Mouse (Mus musculus): ENCODE measurements at regions not wholly inside any gene's neighbourhood (a gene's known extent, or its start where the extent isn't known, plus 50 kb on each side); places are given as distances from the start of the nearest gene placed in this dataset.

GRCm38 (mm10) chr17:87530818-87531410 lies 84.2 kb upstream of the Calm2 start:
- no peak for DNase-seq (ENCODE audit: extremely low read depth, insufficient read length, low spot score)

- DNase-seq (ENCODE audit: extremely low read depth, insufficient read length, low spot score) = no peak
Measured at GRCm38 (mm10) chr17:87531411-87532157, 84.8 kb upstream of the Calm2 start.

- no peak for DNase-seq (ENCODE audit: extremely low read depth, insufficient read length, low spot score)
Measured at GRCm38 (mm10) chr17:87532158-87532545, 85.4 kb upstream of the Calm2 start.

DNA sequence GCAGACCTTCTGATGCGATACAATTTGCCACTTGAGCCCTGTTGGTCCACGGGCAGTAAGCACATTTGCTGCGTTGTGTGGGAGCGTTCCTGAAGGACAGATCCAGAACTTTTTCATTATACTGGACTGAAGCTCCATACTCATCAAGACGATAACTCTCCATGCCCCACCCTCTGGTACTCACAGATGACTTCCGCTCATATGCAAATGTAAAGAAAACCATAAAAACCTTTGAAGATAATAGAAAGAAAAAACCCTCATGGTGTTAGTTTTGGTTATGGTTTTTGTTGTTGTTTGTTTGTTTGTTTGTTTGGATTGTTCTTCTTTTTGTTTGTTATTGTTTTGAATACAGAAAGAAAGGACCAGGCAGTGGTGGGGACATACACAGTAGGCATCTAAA lies 86.0 kb upstream of the Calm2 start:
- DNase-seq (ENCODE audit: extremely low read depth, insufficient read length, low spot score) = no peak

GRCm38 (mm10) chr17:87549568-87549967 lies 86.2 kb upstream of the Epcam start:
- DNase-seq (ENCODE audit: extremely low read depth, insufficient read length, low spot score) = no peak

DNA sequence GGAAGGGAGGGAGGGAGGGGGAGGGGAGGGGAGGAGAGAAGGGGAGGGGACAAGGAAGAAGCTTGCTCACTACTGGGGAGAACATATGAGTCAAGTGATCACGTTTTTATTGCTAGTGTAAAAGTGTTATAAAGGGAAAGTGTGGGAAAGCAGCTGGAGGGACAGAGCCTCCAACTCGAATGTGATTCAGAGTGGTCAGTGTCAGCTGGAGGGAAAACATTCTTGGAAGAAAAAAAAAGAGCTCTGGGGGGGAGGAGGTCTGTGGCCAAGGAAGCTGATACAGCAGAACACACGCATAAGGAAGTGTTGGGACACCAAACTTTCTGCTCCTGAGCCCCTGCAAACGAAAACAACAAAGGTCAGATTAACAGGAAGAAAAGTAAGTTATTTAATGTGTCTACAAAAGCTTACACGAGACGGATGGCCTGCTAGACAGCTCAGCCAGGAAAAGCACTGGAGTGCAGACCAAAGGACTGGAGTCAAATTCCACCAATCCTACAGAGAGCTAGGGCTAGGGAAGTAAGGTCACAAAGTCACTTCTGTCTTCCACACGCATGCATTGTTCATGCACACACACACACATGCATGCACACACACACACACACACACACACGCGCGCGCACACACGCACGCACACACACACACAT lies 85.1 kb upstream of the Epcam start:
- no peak for DNase-seq (ENCODE audit: extremely low read depth, insufficient read length, low spot score)

DNA sequence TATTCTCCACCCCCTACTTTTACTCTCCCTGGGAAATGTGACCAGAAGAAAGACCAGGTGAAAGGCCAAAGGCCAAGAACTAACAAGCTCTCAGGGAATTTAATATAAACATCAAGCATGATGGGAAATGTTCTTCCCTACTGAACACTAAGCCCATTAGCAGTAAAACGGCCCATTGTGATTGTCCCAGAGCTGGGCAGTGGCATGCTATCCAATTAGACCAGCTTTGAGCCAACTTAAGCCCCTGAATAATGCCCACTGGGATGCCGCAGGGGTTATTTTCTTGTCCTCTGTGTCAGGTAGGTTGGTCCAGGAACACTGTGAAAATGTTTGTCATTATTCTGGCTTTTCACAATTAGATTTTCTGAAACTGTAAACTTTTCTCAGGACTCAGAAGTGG lies 81.2 kb upstream of the Epcam start:
- DNase-seq (ENCODE audit: extremely low read depth, insufficient read length, low spot score) = no peak

GRCm38 (mm10) chr17:87558419-87558818 lies 77.4 kb upstream of the Epcam start:
- no peak for DNase-seq (ENCODE audit: extremely low read depth, insufficient read length, low spot score)

- no peak for DNase-seq (ENCODE audit: extremely low read depth, insufficient read length, low spot score)
Measured at GRCm38 (mm10) chr17:87559641-87560040, 76.1 kb upstream of the Epcam start.

GRCm38 (mm10) chr17:87560923-87561322 lies 74.9 kb upstream of the Epcam start:
- no peak for DNase-seq (ENCODE audit: extremely low read depth, insufficient read length, low spot score)

DNA sequence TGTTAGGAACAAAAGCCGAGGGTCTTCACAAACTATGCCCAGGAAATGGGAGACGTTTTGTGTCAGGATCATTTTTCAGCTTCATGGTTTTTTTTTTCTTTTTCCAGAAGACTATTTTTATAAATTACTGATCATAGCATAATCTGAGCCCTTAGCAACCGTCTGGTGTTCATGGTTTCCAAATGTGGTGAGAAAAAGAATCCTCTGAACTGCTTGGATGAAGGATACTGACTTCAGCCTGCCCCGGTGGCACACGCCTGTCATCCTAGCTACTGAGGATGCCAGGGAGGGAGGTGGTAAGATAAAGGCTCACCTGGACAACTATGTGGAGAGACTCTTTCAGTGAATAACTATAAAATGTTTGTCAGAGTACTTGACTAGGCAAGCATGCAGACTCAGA lies 72.4 kb upstream of the Epcam start:
- DNase-seq (ENCODE audit: extremely low read depth, insufficient read length, low spot score) = no peak

DNA sequence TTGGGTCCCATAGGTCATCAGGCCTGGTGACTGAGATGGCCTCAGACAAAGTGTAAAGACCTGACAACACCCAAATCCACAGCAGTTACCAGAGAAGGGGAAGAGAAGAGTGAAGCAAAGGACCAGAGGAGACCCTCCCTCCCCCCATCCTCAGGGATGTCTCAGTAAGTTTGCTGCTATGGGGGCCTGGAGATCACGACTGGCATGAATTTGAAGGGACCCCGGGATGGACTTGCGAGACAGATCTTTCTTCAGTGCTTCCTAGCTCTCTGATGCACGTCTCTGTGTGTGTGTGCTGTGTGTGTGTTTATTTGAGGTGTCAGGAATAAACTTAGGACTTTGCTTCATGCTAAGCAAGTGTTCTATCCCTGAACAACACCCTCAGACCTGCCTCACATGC lies 70.1 kb upstream of the Epcam start:
- DNase-seq (ENCODE audit: extremely low read depth, insufficient read length, low spot score) = no peak

GRCm38 (mm10) chr17:87566296-87566695 lies 69.5 kb upstream of the Epcam start:
- no peak for DNase-seq (ENCODE audit: extremely low read depth, insufficient read length, low spot score)

GRCm38 (mm10) chr17:87566996-87567395 lies 68.8 kb upstream of the Epcam start:
- DNase-seq (ENCODE audit: extremely low read depth, insufficient read length, low spot score) = no peak

GRCm38 (mm10) chr17:87567475-87567874 lies 68.3 kb upstream of the Epcam start:
- DNase-seq (ENCODE audit: extremely low read depth, insufficient read length, low spot score) = no peak

DNA sequence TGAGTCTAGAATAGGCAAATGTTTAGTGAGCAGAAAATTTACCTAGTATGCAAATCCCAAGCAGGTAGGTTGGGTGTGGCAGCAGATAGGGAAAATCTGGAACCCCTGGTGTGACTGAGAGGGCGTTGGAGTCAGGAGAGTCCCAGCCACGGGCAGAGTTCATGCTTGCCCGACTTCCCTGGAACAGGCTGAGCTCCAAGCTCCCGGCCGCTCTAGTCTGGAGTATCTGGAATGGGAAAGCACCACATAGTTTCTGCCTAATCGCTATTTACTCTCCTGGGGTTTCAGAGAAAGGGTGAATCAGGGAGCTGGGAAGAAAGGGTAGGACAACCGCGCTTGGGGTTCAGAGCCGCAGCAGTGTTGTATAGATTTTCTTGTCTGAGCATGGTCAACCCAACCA lies 65.8 kb upstream of the Epcam start:
- no peak for DNase-seq (ENCODE audit: extremely low read depth, insufficient read length, low spot score)

- peak; percentile 58 for DNase-seq (ENCODE audit: extremely low read depth, insufficient read length, low spot score)
Measured at GRCm38 (mm10) chr17:87570676-87571344, 65.0 kb upstream of the Epcam start.

DNA sequence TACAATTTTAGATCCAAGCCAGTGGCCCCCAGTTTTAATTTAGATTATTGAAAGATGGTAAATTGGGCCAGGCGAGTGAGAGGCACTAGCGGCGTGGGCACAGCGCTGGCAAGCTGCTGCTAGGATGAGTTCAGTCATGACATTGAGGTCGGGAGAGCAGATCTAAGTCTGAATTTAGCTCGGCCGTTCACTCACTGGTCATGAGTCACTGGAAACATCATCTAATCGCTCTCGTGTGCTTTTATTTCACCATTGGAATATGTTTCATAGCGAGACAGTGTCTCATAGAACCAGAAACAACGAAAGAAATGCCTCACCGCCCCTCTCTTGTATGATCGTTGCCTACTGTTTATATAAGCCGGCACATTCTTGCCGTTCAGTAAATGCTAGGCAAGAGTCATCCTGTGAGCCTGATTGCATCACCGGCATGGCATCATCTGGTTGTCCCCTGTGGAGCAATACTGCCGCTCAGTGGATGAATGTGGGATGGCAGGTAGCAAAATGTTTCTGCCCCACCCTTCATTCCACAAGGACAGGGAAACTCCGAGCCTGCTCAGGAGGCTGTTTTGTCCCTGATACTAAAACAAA lies 64.3 kb upstream of the Epcam start:
- DNase-seq (ENCODE audit: extremely low read depth, insufficient read length, low spot score) = peak; percentile 74

- DNase-seq (ENCODE audit: extremely low read depth, insufficient read length, low spot score) = no peak
Measured at GRCm38 (mm10) chr17:87583575-87583974, 52.2 kb upstream of the Epcam start.

DNA sequence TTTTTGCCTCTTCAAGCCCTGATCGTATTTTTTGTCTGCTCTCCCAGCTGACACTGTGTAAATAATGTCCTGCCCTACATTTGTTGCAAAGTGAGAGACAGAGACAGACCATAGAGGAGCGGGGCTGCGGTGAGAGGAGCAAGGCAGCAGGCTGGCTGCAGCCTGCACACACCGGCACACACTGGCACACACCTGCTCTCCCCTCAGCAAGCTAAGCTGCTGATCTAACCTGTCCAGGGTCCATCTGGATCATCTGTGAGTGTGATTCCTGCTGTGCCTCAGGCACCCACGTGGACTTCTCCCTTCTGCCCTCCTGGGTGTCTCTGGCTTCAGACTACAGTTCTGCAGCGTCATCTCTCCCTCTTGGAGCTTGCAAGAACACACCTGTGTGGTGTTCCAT lies 50.4 kb upstream of the Epcam start:
- DNase-seq (ENCODE audit: extremely low read depth, insufficient read length, low spot score) = no peak
